Mouse (Mus musculus): ENCODE data around the gene Tmem263. TPM values are rescaled to one million over a fixed set of nuclear protein-coding genes. Genes with fewer than 3 reads are reported as not detected.

Tmem263 gene
- total RNA-seq (2023; ENCODE audit: inconsistent age) = 11.2 to 13.3 TPM (median 11.8 TPM) in 4 replicates

DNA sequence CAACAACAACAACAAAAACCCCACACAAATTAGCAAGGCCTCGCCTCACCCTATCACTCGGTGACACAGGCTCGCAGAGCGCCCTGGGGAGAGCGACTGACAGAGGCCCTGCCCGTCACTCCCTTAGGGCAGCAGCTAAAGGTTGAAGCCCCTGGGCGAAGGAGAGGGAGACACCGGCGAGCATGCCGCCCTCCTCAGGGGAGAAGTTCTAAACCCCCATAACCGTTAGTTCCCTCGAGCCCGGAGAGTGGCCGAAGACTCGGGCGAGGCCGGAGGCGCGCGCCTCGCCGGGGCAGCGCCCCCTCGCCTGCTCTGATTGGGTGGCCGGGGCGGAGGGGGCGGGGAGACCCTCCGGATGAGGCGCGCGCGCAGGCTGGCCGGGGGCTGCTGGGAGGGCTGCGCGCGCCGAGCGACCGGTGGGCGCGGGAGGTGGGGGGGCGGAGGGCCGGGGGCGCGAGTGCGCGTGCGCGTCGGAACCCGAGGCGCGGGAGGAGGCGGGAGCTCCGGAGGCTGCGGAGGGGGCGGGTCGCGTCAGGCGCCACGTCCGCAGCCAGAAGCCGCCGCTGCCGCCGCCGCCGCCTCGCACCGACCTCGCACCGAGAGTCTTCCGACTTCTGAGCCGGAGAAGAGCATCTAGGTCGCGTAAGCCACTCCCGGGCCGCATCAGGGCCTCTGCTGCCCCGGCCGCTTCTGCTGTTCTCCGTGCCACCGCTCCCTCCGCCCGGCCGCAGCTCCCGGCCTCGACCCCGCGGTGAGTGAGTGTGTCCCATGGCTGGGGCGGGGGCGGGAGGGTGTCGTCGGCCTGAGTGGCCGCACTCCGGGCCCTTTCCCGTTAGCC, at the start of gene Tmem263, which contains the start of gene Fhl4:
Gene Tmem263 (plus strand): TSS at position 381 of the 838 bp plus-strand sequence.
Gene Fhl4 (minus strand): TSS at position 249 of the 838 bp plus-strand sequence.

DNA sequence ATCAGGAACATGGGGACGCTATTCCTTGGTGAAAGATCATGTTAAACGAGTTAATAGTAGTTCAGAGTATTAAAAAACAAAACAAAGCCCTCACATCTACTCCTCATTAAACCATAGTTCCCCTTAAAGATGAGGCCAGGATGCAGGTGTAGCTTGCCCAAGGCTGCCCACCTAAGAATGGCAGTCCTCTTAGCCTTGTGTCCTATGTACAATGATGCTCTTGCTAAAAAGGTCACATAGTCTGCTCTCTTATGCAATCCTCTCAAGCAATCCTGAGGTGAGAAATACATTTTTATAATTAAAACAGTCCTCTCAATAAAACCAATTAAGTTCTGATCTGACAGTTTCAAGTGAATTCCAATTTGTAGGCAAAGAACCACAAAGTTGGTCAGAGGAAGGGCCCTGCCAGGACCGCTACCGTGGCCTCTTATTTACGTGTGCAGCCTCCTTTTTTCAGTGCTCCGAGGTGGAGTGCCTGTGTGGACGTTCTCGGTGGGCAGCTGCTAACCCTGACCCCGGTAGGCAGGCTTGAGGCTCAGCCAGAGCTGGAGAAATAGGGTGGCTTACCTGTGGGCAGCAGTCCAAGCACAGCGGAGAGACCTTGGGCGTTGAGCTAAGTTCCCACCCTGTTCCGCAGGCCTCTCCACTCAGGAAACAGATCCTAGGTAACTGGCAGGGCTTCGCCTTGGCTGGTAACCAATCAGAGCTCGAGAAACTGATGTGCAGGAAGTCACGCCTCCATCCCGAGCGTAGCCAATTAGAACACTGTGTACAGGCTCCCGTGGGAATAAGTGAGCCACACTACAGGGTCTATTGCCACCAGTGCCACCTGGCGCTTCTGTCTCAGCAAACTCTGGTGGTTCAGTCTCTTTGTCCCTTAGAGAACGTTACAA, 25.2 kb downstream of the Tmem263 start, which contains the start of gene Mterf2:
Gene Mterf2 (minus strand): TSS at position 633 of the 893 bp plus-strand sequence.

Other genes with a start within 250 kb of the Tmem263 start
- 25.1 to 31.2 TPM (median 28.2 TPM) in 4 replicates for gene Ric8b, start 185.0 kb upstream of the Tmem263 start, total RNA-seq (2023; ENCODE audit: inconsistent age)
- 0.75 to 0.93 TPM (median 0.86 TPM) in 4 replicates for gene Fhl4, start 132 bp upstream of the Tmem263 start, total RNA-seq (2023; ENCODE audit: inconsistent age)
- 9.1 to 14.3 TPM (median 11.8 TPM) in 4 replicates for gene Mterf2, start 25.4 kb downstream of the Tmem263 start, total RNA-seq (2023; ENCODE audit: inconsistent age)
- gene Cry1, start 82.4 kb downstream of the Tmem263 start, total RNA-seq (2023; ENCODE audit: inconsistent age) = 28.8 to 35.5 TPM (median 30.1 TPM) in 4 replicates

Measured in B cell, adult (primary cell).